Mouse (Mus musculus) lung, postnatal 0 days (tissue): ENCODE measurements at regions not wholly inside any gene's neighbourhood (a gene's known extent, or its start where the extent isn't known, plus 50 kb on each side); places are given as distances from the start of the nearest gene placed in this dataset.

Source experiments
- CTCF ChIP-seq: IDR thresholded peaks from 2 replicates; pipeline ENCODE4 v1.5.1; 2016; ENCODE audit warnings: antibody characterized with exemption, mild to moderate bottlenecking
- EP300 ChIP-seq: IDR thresholded peaks from 2 replicates; pipeline ENCODE4 v1.6.1; 2016; ENCODE audit warnings: antibody characterized with exemption, mild to moderate bottlenecking, control low read depth

GRCm38 (mm10) chr2:117674877-117675276, 332.1 kb upstream of the Rasgrp1 start:
- TF ChIP-seq EP300, result no peak
- TF ChIP-seq CTCF, result no peak
